Mouse (Mus musculus) frontal cortex, postnatal 36 days (tissue): ENCODE measurements around the gene Kctd18.
"Not testable (repeated sequence)": the region's sequence is repeated elsewhere in the genome, so short reads cannot be mapped to it uniquely, and the experiment has no call there.

Experiments used
- DNase-seq, 2 experiments: peaks; one replicate each; pipeline ENCODE4 v3.0.0; 2022; ENCODE audit warnings: low spot score in 2 of 2

Gene Kctd18

DNA sequence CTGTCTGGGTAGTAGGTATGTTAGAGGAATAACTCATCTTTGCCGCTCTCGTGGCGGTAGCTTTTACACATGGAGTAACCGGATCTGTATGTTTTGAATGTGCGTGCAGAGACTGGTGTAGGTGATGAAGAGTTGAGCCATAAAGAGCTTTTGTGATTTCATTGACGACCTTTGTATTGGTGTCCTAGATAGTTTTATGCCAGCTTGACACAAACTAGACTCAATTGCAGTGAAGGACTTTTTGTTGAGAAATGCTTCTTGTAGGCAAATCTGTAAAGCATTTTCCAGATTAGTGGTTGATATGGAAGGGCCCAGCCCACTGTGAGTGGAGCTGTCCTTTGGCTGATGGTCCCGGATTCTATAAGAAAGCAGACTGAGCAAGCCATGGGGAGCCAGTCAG is at the start of gene Kctd18:
TSS of gene Kctd18 (minus strand) at position 101 of the 400 bp plus-strand sequence.
- DNase-seq = no peak

DNA sequence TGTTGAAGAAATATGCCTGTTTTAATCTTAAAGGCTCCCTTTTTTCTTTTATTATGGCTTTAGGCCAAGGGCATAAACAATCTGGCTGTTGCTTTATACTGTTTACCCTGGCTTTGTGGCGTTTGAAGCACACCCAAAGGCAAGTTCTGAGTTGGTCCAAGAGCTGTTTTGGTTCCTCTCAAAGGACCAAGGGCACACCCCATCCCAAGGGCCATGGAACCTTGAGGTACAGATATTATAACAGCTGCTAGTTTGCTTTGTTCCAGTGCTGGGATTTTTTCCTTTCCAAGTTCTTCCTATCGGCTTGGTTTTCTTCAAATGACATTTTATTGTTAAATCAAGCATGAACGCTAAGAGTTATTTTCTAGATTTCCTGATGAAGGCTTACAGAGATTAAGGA is 46.9 kb upstream of the Kctd18 start:
- DNase-seq = no peak

GRCm38 (mm10) chr1:58065151-58065550 is 46.4 kb upstream of the Kctd18 start:
- DNase-seq = no peak

- DNase-seq = no peak
These were observed 43.4 kb upstream of the Kctd18 start for GRCm38 (mm10) chr1:58062131-58062530.

DNA sequence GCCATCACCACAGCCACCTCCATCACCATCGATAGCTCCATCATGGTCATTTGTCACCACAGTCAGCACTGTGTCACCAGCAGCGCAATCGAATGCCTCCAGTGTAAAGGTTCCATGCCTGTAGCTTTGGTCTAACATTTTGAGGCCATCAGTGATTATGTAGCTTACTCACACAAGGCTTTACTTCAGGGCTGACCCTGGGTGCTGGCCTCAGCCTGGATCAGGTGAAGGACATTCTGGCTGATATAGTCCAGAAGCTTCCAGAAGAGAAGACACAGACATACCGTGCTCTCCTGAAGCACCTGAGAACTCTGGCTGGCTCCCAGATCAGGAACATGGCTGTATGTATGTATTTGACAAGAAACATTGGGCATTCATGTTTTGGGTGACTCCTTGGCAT is 40.1 kb upstream of the Kctd18 start:
- DNase-seq = no peak

DNA sequence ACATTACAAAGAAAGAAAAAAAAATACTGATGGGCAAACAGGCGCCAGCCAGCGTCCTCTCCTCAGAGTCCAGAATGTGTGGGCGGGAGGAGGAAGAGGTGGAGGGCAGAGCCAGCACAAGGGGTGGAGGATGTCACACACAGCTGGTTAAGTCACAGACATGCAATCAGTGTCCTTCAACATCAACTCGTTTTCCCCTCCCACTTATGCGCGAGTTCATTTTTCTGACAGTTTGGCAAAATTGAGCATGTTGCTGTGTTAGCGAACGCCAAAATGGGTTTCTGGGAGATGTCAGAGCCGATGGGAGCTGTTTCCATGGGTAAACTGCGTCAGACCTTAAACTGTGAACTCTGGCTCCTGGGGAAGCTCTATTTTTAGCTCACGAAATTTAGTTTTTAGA is 38.2 kb upstream of the Kctd18 start:
- DNase-seq = no peak

DNA sequence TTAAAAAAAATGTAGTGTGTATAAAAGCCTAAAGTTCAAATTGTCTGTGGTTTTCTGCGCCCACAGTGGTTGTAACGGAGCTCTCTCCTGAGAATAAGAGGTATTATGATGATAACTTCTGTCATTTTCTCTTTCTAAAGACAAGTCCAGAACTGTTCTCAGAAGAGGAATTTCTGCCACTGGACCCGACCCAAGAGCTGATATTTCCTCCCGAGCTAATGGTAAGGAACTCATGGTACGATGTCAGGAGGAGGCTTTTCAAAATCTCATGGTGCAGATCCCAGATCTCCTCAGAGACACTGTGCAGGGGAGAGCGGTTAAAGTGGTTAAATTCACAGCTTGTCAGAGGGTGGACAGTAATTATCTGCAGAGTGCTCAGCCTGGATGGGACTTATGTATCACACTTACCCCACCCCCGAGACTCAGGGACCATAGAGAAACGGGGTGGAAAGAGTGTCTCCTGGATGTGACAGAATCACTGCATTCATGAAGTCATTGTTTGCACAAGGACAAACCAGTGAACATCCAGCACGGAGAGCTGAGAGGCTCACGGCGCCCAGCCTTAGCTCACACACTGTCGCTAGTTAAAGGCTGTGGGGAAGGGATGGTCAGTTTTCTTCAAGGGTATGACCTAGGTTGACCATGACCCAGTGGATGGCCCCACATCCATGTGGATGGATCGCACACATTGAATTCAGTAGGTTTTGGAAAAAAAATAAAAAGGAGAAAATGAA is 37.5 kb upstream of the Kctd18 start:
- DNase-seq = no peak

- DNase-seq = no peak
These were observed 36.8 kb upstream of the Kctd18 start for GRCm38 (mm10) chr1:58055598-58055997.

- DNase-seq = no peak
These were observed 30.4 kb upstream of the Kctd18 start for GRCm38 (mm10) chr1:58049126-58049525.

GRCm38 (mm10) chr1:58046721-58047290 is 28.1 kb upstream of the Kctd18 start:
- DNase-seq = no peak

GRCm38 (mm10) chr1:58045546-58045945 is 26.8 kb upstream of the Kctd18 start:
- peak in 1 of 2 experiments; percentile 21 for DNase-seq

DNA sequence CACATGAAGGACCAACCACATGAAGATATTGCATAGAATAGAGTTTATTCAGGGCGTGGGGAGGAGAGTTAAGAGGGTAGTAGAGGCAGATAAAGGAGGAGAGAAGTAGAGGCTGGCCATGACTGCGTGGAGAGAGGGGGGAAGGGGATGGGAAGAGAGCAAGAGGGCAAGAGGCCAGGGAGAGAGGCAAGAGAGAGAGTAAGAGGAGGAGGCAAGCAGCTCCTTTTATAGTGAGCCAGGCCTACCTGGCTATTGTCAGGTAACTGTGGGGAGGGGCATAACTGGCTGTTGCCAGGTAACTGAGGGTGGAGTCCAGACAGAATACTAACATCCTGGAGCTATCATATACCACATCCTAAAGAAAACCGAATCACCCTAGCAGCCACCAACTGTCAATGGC is 26.3 kb upstream of the Kctd18 start:
- no peak for DNase-seq

DNA sequence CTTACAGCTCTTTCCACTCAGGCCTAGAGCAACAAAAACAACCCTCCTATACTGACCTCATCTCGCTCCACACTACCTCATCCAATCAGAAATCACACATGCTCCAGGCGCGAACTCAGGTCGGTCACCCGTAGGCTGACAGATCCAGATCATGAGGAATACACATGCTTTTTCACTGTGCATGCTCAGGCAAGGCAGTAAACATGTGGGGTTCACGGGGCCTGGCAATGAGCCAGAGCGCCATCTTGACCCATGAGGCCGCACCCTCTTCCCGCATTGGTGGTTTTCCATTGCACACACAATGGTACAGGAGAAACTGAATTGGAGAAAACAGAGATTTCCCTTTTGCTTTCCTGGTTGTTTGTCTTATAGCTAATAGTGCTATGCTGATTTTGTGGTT is 18.6 kb upstream of the Kctd18 start:
- DNase-seq = not testable (repeated sequence)

GRCm38 (mm10) chr1:58031160-58031769 is 12.5 kb upstream of the Kctd18 start:
- peak; percentile 20 to 36 for DNase-seq

GRCm38 (mm10) chr1:58030156-58030871 is 11.6 kb upstream of the Kctd18 start:
- DNase-seq = peak; percentile 15 to 31

DNA sequence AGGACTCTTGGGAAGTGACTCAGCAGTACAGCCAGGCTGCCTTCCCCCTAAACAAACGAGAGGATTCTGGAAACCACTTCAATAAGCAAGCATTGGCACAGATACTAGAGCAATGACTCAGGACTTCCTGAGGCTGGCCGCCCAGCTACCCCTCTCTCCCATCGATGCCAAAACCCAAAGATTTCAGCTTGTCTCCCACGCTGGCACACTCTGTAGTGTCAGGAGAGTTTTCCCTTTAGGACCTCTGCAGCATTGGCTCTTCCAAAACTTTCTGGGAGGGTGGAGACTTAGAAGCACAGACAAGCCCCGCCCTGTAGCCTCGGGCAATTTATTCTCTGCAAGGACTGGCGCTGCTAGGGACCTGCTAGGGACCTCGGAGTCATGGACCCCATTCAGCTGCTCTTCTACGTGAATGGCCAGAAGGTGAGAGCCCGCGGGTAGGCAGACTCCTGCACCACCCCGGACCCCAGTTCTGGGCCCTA is 10.9 kb upstream of the Kctd18 start, which contains the start of gene Aox1:
TSS of gene Aox1 (plus strand) at position 296 of the 482 bp plus-strand sequence.
- peak; percentile 41 to 43 for DNase-seq

DNA sequence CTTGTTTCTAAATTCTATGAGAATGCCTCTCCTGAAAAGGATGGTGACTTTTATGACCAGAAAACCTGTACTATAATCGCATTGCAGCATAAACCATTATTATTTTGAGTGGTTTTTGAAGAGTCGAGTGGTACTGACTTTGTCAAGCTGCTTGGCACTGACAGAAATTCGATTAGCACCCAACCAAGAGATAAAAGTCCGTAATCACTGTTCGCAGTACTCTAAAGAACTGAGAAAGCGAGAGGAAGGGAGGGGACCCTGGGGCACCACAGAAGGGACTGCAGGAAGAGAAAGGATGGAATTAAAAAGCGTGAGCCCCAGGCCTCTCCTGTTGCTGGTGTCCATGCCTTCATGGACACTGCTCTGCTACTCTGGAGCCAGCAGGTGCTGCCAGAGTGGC is 9.0 kb upstream of the Kctd18 start:
- no peak for DNase-seq

DNA sequence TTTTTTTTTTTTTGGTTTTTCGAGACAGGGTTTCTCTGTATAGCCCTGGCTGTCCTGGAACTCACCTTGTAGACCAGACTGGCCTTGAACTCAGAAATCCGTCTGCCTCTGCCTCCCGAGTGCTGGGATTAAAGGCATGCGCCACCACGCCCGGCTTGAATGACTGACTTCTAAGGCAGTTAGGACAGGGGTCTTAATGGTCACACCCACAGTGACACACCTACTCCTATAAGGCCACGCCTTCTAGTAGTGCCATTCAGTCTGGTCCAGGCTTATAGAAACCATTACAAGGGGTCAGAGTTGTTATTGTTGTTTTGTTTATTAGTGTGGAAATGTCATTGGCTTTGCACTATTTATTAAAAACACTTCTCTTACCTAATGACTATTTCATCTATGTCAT is 12.4 kb downstream of the Kctd18 start:
- not testable (repeated sequence) for DNase-seq

DNA sequence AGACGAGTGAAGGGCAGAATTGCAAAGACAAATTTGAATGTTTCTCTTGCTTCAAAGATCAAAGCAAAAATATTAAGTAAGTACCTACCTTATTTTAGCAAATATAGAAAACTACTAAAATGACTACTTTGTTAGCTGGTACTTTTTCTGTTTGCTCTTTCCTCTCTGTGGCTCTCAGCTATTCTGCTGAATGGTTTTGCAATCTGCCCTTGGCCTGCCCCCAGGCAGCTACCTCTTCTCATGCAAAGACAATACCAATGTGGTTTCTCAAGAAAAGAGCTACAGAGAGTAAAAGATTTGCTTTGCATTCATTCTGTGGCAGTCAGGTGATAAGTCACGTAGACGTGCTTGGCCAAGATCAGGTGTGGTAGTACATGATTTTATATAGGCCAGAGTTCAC is 20.6 kb downstream of the Kctd18 start:
- no peak for DNase-seq

GRCm38 (mm10) chr1:57996133-57996615 is 22.6 kb downstream of the Kctd18 start:
- no peak for DNase-seq

DNA sequence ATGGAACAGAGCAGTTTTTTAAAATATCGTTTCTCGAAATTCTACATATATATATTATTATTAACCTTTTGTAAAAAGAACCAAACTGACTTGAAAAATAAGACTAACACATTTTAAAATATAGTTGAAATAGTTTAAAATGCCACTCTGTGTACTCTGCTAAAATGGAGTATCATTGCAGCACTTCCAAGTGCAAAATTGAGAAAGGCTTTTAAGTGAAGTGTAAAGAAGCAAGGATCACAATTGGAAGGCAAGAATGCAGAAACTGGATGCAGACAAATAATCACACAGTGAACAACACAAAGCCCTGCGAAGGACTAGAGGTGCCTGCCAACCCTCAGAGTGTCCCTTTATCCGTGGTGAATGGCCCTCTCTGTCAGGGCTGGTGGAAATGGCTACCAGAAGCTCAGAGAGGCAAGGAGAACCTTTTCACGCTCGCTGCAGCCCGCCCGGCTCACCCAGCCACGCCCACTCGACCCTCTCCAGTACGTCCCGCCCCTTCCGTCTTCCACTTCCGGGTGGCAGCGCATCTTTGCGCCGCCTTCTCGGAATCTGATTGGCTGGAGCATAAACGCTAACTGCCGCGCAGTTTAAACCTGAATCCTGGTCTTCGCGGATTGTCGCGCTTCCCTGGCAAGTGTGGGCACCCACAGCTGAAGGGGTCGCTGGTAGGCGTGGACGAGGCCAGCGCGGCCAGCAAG is 23.2 kb downstream of the Kctd18 start, which contains the start of gene Sgo2a:
TSS of gene Sgo2a (plus strand) at position 540 of the 701 bp plus-strand sequence.
- peak; percentile 85 to 90 for DNase-seq
